Mouse (Mus musculus): ENCODE results near the gene Pola1.

DNA sequence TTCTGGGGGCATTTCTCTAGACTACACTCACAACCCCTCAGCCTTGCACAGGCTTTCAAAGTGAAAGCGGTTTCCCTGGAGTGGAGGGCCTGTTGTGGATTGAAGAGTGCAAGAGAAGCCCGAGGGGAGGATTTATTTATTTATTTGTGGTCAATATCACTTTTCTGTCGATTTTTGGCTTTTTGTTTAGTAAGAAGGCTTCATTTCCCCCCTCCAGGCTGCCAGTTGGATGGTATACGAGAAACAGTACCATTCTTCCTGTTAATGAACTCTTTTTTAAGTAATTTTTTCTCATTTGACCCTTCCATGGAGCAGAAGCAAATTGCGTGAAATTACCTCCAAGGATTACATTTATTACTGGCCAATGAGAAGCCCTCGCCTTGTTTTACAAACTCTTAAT is 332.2 kb downstream of the Pola1 start:
- no peak for TF ChIP-seq POLR2A (IDR thresholded peaks at IDR 0.05; ENCODE audit: low read depth, low read length)
- TF ChIP-seq CTCF (IDR thresholded peaks at IDR 0.05; ENCODE audit: extremely low read depth, insufficient read depth, insufficient read length, insufficient replicate concordance), result no peak
